Mouse (Mus musculus) testis, adult 2 months (tissue): Measurements from ENCODE around the gene Cdr2l.

ENCODE experiments used
- CTCF ChIP-seq: fragments of 200-500 bp; IDR thresholded peaks from 2 replicates; pipeline ENCODE4 v1.5.1; 2012; ENCODE audit warnings: low read depth, mild to moderate bottlenecking, inconsistent platforms, low read length, moderate library complexity; ENCODE audit not compliant: control insufficient read depth, insufficient read depth, insufficient replicate concordance
- POLR2A ChIP-seq: fragments of 200-500 bp; IDR thresholded peaks from 2 replicates; pipeline ENCODE4 v1.6.1; 2012; ENCODE audit warnings: low read depth, mild to moderate bottlenecking, inconsistent platforms, low read length, moderate library complexity; ENCODE audit not compliant: control insufficient read depth

- TF ChIP-seq CTCF (peak; percentile 31; the same call in 1 of the 2 replicates), POLR2A (no peak)
These were observed 46.0 kb downstream of the Cdr2l start for GRCm38 (mm10) chr11:115427482-115428331.
